Mouse (Mus musculus): Measurements from ENCODE around the gene Chrna1.

DNA sequence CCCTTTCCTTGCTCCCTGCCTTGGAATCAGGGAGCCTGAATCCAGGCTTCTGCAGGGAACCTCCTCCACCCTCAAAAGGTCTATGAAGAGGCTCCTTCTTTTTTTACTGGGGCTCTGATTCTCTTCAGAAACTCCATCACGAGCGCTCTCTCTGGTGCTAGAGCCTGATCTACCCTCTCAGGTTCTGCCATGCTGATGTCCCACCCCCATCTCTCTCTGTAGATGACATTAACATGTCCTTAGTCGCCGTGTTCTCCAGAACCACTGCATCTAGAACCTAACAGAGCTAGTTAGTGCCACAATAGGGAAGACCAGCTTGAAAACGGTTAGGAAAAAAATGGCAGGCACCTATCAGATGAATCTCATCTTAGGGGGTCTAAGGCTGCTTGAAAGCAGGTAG lies 16.2 kb upstream of the Chrna1 start:
- no peak for TF ChIP-seq POLR2A (IDR thresholded peaks at IDR 0.05; ENCODE audit: low read depth, low read length)
- no peak for TF ChIP-seq CTCF (IDR thresholded peaks at IDR 0.05; ENCODE audit: borderline replicate concordance, insufficient read depth, low read length)
